Mouse (Mus musculus): Measurements from ENCODE around the gene Idh3g.

Gene Idh3g

DNA sequence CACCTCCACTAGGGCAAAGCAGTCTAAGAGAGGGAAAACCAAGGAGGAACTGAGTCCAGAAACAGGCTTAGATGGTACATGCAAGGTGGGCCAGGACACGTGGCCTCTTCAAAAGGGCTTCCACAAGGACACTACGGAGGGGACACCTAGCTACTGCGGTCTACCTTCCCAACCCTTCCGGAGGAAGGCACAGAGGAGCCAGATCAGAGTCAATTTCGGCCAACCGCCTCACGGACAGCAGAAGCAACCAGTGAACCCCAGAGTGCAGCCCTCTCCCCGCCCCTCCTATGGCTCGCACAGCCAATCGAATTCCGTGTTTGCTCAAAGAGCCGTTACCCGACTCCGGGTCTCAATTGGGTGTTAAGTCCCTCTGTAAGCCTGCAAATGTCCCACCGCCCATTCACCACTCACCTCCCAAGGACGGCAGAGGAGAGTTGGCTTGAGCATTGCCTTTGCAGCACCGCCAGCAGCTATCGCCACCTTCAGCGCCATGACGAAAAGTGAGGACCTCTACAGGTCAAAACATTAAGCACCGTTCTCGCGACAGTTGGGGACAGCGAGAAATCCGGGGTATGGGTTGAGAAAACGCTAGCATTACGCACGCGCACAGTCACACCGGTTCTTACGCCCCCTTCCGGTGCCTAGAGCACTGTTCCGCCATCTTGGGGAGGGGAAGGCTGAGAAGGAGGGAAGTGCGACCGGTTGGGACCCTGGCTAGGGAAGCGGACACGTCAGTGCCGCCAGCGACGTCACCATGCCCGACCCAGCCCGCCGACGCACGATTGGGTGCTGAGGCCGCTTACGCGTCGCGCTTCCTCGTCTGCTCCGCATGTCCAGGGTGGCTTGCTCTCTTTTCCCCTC, at the start of gene Idh3g, which contains the start of gene Ssr4:
Idh3g (minus strand) TSS at position 534 of the 861 bp plus-strand sequence.
Ssr4 (plus strand) TSS at position 665 of the 861 bp plus-strand sequence.
- DNase-seq (ENCODE audit: low read depth, low spot score): peak; percentile 85

DNA sequence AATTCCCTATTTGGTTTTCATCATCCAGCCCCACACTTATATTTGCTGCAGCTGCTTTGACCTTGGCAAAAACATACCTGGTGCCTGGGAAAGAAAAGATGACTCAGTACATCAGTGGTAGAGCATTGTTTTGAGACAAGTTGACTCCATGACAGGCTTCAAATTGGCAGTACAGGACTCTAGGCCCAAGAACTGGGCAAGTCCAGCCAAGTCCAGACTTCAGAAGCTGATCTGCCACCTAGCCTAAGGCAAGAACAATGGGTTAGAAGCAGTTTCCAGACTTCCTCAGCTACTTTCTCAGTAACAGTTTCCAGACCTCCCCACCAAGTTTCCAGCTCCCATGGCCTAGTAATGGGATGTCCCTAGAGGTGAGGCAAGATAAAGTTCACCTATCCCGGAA, 49.0 kb upstream of the Idh3g start:
- no peak for DNase-seq (ENCODE audit: low read depth, low spot score)

DNA sequence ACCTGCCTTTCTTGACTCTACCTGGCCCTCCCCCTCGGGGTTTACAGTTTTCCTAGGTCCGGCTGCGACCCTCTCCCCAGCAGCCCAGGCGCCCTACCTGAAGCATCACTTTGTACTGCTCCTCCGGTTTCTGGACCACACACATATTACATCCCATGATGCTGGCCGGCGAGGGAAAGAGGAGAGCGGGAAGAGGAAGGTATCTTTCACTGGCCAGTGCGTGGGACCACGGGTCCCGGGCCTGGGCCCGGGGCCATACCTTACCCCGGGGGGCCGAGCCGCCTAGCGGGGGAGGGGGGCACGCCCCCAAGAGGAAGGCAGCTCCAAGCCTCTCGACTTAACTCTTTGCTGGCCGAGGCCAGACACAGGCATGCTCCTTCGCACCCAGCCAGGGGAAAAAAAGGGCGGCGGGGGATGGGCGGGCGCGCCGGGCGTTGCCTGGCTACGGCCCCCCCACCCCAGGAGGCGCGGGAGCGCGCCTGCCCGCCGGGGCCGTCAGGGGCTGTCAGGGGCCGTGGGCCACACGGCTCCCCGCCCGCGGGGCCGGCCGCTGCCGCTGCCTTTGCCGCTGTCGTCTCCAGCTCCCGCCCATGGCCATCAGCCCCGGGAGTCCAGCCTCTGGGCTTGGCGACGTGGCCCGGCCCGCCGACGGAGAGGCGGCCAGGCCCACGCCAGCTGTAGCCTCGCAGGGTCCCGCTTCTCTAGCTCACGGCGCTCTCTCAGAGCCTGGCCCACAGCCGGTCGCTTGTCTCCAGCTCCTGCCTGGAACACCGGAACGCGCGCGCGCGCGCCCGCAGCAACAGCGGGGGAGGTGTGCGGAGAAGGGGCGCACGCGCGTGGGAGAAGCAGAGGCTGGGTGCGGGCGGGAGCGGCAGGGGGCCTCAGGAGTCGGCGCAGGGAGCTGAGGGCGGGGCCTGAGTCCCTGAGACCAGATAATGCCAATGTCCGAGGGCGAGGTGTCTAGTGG, 37.8 kb upstream of the Idh3g start, which contains the start of gene Pdzd4:
Pdzd4 (minus strand) TSS at position 785 of the 967 bp plus-strand sequence.
- no peak for DNase-seq (ENCODE audit: low read depth, low spot score)

DNA sequence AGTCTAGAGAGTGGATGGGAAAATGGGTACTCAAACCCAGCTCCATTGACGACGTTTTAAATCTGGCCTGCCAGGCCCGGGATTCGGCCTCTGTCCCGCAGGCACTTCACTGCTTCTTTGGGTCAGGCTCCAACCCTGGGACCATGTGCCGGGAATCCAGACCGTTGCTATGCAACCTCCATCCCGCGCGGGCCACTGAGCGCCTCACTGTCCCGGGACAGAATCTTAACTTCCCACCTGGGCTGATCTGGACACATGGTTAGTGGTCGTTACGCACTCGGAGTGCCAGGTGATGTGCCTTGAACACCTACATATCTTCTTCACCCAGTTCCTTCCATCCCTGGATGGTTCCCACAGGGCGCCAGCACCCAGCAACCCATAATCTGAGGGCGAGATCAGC, 37.0 kb upstream of the Idh3g start:
- no peak for DNase-seq (ENCODE audit: low read depth, low spot score)

GRCm38 (mm10) chrX:73816596-73817314, 30.1 kb upstream of the Idh3g start:
- DNase-seq (ENCODE audit: low read depth, low spot score): no peak

DNA sequence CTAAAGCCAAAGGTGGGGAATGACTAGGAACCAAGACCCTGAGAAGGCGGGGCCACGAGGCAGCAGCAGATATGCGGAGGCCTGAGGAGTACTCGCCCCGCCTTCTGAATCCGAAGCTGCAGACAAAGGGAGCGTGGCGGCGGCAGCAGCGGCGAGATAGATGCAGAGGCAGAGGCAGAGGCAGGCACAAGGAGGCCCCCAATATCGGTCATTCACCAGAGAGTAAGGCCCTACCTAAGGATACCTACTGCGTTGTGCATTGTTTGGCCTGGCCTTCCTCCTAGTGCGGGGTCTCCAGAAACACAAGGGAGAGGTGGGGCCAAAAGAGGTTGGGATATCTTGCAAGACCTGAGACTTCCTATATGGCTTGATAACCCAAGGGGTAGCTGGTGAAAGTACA, 28.4 kb upstream of the Idh3g start:
- DNase-seq (ENCODE audit: low read depth, low spot score): no peak

DNA sequence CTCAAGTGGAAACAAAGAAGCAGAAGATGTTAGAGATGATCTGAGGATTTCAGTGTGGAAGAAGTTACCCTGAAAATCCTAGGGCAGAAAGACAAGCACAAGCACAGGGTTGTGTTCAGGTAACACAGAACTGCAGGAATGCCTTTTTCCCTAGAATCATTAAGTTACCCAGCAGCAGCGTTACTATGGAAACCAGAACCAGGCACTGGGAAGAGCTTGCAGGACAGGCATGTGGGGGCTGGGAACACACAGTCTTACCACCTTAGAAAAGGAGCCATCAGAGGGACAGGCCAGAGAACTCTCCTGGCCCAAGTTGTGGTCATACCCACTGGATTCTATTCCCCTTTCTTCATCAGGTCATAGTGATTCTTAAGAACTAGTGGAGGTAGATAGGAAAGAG, 19.1 kb upstream of the Idh3g start:
- no peak for DNase-seq (ENCODE audit: low read depth, low spot score)

- peak; percentile 39 for DNase-seq (ENCODE audit: low read depth, low spot score)
Measured at GRCm38 (mm10) chrX:73798502-73798901, 11.8 kb upstream of the Idh3g start.

- no peak for DNase-seq (ENCODE audit: low read depth, low spot score)
Measured at GRCm38 (mm10) chrX:73797511-73797910, 10.8 kb upstream of the Idh3g start.

GRCm38 (mm10) chrX:73793505-73793904, 6.8 kb upstream of the Idh3g start:
- DNase-seq (ENCODE audit: low read depth, low spot score): no peak

DNA sequence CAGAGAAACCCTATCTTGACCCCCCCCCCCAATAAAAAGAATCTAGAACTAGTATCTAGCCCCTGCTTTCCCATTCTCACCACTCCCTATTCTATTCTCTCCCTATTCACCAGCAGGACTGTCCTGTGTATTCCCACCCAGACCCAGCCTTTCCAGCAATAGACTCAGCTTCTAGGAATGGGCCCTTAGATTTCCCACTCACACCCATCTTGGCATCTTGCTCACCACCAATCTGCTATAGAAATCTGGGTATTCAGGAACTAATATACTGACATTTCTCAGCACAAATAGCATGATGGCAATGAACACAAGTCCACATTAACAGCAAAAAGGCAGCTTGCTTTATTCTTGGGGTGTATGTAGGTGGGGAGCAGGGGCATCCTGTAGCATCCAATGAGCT, 6.3 kb upstream of the Idh3g start:
- DNase-seq (ENCODE audit: low read depth, low spot score): no peak

DNA sequence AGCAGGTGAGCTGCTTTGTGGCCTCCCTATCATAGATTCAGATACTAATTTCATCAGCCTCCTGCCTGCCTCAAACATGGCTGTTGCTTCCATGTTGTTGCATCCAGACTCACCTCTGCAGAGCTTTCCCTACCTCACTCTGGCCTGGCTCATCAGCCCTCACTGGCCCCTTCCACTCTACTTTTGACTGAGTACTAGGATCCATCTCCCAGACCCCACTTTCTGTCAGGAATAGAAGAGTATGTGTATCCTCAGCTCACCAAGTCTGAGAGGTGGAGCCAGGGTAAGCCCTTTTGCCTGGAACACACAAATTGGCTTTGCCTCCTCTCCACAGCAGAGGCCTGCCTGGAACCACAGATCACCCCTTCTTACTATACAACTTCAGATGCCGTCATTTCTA, 1.8 kb upstream of the Idh3g start:
- DNase-seq (ENCODE audit: low read depth, low spot score): no peak

DNA sequence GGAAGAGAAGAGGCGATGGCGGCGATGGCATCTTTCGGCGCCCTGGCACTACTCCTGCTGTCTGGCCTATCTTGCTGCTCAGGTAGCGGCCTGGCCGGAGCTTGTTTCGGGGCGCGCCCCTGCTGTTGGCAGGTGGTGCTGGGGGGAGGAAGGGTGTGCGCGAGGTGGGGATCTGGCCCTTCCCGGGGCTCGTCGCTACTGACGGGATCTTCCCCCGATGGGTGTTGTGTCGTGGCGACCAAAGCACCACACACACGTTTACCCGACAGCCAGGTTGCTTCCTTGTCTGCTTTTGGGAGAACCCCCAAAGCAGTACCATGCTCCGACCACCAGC, 495 bp upstream of the Idh3g start:
- DNase-seq (ENCODE audit: low read depth, low spot score): no peak

GRCm38 (mm10) chrX:73785666-73786065, 1.0 kb downstream of the Idh3g start:
- no peak for DNase-seq (ENCODE audit: low read depth, low spot score)

GRCm38 (mm10) chrX:73782227-73782626, 4.5 kb downstream of the Idh3g start:
- no peak for DNase-seq (ENCODE audit: low read depth, low spot score)

DNA sequence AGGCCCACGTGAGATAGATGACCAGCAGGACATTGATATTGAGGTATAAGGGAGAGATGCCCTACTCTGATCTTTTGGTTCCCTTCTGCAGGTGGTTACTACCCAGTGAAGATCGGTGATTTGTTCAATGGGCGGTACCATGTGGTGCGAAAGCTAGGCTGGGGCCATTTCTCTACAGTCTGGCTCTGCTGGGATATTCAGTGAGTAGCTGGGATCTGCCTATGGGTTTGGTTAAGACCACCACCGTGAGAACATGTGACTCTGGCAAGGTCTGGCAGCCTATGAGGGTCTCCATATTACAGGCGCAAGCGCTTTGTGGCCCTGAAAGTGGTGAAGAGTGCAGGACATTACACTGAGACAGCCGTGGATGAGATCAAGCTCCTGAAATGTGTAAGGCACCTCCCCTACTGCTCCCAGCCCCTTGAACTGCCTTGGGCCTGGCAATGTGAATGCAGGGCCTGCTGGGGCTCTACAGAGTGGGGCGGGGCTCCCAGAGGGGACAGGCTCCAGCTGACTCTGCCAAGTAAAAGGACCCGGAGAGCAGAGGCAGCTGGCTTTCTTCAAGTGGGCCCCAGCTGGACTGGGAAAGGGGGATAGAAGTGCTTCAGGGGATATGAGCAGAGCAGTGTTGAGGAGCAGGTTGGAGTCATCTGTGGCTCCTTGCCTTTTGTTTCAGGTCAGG, 11.8 kb downstream of the Idh3g start:
- no peak for DNase-seq (ENCODE audit: low read depth, low spot score)

GRCm38 (mm10) chrX:73774168-73774760, 12.4 kb downstream of the Idh3g start, which contains the start of gene Srpk3:
TSS of gene Srpk3 (plus strand) at chrX:73774405.
- no peak for DNase-seq (ENCODE audit: low read depth, low spot score)

DNA sequence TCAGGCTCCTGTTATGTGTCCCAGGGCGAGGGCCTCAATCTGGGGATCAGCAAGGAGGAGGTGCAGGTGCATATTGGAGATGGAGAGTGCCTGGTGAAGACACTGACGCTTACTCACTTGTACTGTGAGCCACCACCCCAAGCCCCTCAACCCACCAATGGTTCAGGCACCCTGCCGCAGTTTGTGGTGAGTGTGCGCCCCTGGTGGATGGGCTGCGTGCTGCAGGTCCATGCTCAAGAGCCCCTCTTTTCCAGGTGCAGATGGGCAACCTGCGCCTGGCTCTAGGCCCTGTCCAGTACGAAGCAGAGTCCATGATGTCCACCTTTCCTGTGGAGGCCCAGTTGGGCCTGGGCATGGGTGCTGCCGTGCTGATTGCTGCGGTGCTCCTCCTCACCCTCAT, 19.4 kb downstream of the Idh3g start:
- no peak for DNase-seq (ENCODE audit: low read depth, low spot score)

GRCm38 (mm10) chrX:73765311-73765710, 21.4 kb downstream of the Idh3g start:
- DNase-seq (ENCODE audit: low read depth, low spot score): no peak

DNA sequence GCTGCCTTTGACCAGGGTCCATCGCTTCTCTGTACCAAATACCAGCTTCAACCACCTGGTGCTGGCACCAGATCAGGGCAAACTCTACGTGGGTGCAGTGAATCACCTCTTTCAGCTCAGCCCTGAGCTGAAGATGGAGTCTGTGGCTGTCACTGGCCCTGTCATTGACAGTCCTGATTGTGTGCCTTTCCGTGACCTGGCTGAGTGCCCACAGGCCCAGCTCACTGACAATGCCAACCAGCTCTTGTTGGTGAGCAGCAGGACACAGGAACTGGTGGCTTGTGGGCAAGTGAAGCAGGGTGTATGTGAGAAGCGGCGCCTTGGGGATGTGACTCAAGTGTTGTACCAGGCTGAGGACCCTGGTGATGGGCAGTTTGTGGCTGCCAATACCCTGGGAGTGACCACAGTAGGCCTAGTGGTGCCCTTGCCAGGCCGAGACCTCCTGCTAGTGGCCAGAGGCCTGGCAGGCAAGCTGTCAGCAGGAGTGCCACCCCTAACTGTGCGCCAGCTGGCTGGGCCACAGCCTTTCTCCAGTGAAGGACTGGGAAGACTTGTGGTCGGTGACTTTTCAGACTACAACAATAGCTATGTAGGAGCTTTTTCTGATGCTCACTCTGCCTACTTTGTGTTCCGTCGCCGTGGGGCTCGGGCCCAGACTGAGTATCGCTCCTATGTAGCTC, 27.9 kb downstream of the Idh3g start:
- DNase-seq (ENCODE audit: low read depth, low spot score): no peak

All from WW6 (cell line).